Mouse (Mus musculus) forebrain, embryonic 13.5 days (tissue): Measurements from ENCODE around the gene Lyrm4. TPM values are rescaled to one million over a fixed set of nuclear protein-coding genes. Genes with fewer than 3 reads are reported as not detected.

Experiments
- ATAC-seq: fragments of 200-750 bp; cut with Nextera tagmentation; 2 replicates; pipeline ENCODE4 v1.8.0; 2017
- H3K27ac ChIP-seq: fragments of 300-500 bp; sonication (generic); 2 replicates; pipeline ENCODE4 v1.5.1; 2015; ENCODE audit warnings: inconsistent platforms, mild to moderate bottlenecking, moderate library complexity
- H3K27me3 ChIP-seq: fragments of 300-500 bp; sonication (generic); 2 replicates; pipeline ENCODE4 v1.6.1; 2015; ENCODE audit warnings: mild to moderate bottlenecking, inconsistent platforms
- H3K36me3 ChIP-seq: fragments of 300-500 bp; sonication (generic); 2 replicates; pipeline ENCODE4 v1.6.1; 2015; ENCODE audit warnings: mild to moderate bottlenecking, inconsistent platforms; ENCODE audit not compliant: poor library complexity, severe bottlenecking
- H3K4me1 ChIP-seq: fragments of 300-500 bp; sonication (generic); 2 replicates; pipeline ENCODE4 v1.6.1; 2015; ENCODE audit warnings: inconsistent platforms
- H3K4me2 ChIP-seq: fragments of 300-500 bp; sonication (generic); 2 replicates; pipeline ENCODE4 v1.6.1; 2015; ENCODE audit warnings: inconsistent platforms, mild to moderate bottlenecking, moderate library complexity
- H3K4me3 ChIP-seq: fragments of 300-500 bp; sonication (generic); 2 replicates; pipeline ENCODE4 v1.5.1; 2015; ENCODE audit warnings: mild to moderate bottlenecking, inconsistent platforms
- H3K9ac ChIP-seq: fragments of 300-500 bp; sonication (generic); 2 replicates; pipeline ENCODE4 v1.6.1; 2015; ENCODE audit warnings: mild to moderate bottlenecking, inconsistent platforms
- H3K9me3 ChIP-seq: fragments of 300-500 bp; sonication (generic); replicated peaks from 2 replicates; pipeline ENCODE4 v1.6.1; 2016; ENCODE audit warnings: inconsistent platforms
- WGBS: fragments of 180-500 bp; shearing (Covaris S2); methylation state at CpG from one replicate; pipeline ENCODE4 v1.1.7; 2015; 5-methylcytosine and 5-hydroxymethylcytosine counted together
- polyA plus RNA-seq: library from polyadenylated mRNA; unstranded; fragments of >200 nt; fragmentation: Nextera tagmentation; extraction: Ambion mirVana; gene quantifications from 2 replicates; pipeline ENCODE4 v1.2.1, GENCODE M21; 2015

Gene Lyrm4
- polyA plus RNA-seq = 31.3 and 32.0 TPM in 2 replicates

DNA sequence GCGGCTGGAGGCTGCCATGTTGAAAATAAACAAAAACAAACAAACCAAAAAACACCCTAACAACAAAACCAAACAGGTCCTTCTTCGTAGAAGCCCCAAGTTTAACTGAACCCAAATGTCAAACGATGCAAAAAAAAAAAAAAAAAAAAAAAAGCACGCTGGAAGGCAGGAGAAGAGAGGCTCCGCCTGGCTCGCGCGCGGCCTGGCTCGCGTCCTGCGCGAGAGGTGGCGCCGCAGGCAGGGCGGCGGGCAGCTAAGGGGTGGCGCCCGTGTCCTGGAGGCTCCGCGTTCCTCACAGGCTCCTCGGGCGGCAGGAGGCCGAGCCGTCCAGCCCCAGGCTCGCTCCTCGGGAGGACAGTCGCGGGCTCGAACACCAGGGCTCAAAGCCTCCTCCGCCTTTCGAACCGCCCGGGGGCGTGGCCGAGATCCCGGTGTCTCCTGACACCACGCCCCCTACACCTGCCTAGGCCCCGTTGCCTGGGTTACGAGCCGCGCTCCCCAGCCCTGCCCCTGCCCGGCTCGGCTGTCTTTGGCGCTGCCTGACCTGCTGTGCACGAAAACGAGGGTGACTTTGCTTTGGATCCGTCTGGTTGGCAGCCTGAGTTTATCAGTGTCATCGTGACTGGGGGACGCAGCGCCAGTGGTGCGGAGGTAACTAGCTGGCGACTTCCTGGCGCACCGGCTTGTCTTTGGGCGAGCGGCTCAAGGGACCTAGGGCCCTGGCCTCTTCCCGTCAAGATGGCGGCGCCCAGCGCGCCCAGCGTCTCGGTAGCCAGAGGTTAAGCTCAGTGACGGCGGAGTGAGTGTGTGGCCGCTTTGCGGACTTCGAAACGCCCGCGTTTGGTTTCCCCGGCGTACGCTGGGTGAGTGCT, at the start of gene Lyrm4, which contains the start of gene Fars2:
Gene Lyrm4, minus strand, starts transcription at position 384 of the 872 bp plus-strand sequence.
Gene Fars2, plus strand, starts transcription at position 270 of the 872 bp plus-strand sequence.
- Histone ChIP-seq H3K27ac (peak within 1 kb of the TSS; percentile 97), H3K27me3 (no peaks in the 10 kb centered on the region)
- peak; percentile 99 for ATAC-seq

DNA sequence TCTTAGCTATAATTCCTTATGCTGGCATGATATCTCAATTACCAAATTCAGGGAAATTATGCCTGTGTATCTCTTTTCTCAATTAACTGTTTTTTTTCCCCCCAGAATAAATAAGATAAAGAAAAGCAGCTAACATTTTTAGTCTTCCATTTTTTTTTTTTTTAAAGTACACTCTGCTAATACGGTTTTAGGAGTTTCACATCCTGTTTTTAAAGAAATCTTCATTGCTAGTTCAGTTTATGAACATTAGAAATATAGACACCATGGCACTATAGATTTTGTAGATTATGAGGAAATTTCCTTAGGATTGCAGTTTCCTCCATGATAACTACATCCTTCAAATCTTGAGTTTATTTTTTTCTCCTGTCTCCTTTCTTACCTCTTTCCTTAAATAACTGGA, 46.6 kb upstream of the Lyrm4 start:
- WGBS = 89% methylated on average over 1 of the region's 1 CpGs
- no peak overlapping the region for H3K4me3 ChIP-seq

More for the DNA sequence above, at the start of gene Lyrm4, which contains the start of gene Fars2:
- Histone ChIP-seq H3K4me3 (peak within 1 kb of the TSS; percentile 73), H3K4me1 (peaks cover 19% of the 10 kb centered on the region), H3K36me3 (no peaks in the 10 kb centered on the region), H3K4me2 (peak within 1 kb of the TSS; percentile 91), H3K9ac (peak within 1 kb of the TSS; percentile 78), H3K9me3 (no peaks in the 10 kb centered on the region)
- WGBS = under 1% methylated on average over 74 of the region's 75 CpGs

DNA sequence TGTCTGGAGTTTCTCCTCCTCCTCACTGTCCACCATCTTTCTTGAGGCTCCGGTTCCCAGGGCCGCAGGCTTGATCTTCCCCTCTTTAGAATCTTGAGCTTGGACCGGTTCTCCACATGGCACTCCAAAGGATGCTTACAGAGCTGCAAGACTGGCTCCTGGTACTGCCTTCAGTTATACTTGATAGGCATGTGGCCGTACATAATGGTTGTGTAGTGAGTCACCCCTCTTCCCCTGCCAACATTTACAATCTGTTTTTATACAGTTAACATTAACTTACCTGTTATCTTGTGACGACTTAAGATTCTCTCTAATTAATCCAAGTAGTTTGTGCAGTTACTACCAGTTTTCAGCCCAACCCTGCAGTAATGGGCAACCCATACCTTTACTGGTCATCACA, 46.1 kb upstream of the Lyrm4 start:
- Histone ChIP-seq H3K9me3 (no peaks in the 10 kb centered on the region), H3K36me3 (no peaks in the 10 kb centered on the region), H3K27me3 (no peaks in the 10 kb centered on the region), H3K4me3 (no peak overlapping the region), H3K27ac (no peak overlapping the region), H3K9ac (no peak overlapping the region), H3K4me2 (no peak overlapping the region), H3K4me1 (no peaks in the 10 kb centered on the region)
- WGBS = 89% methylated on average over 5 of the region's 5 CpGs
- no peak for ATAC-seq

More for the DNA sequence above, 46.6 kb upstream of the Lyrm4 start:
- ATAC-seq = no peak
- Histone ChIP-seq H3K4me1 (no peaks in the 10 kb centered on the region), H3K4me2 (no peak overlapping the region), H3K27ac (no peak overlapping the region), H3K9ac (no peak overlapping the region), H3K27me3 (no peaks in the 10 kb centered on the region), H3K36me3 (no peaks in the 10 kb centered on the region), H3K9me3 (no peaks in the 10 kb centered on the region)

DNA sequence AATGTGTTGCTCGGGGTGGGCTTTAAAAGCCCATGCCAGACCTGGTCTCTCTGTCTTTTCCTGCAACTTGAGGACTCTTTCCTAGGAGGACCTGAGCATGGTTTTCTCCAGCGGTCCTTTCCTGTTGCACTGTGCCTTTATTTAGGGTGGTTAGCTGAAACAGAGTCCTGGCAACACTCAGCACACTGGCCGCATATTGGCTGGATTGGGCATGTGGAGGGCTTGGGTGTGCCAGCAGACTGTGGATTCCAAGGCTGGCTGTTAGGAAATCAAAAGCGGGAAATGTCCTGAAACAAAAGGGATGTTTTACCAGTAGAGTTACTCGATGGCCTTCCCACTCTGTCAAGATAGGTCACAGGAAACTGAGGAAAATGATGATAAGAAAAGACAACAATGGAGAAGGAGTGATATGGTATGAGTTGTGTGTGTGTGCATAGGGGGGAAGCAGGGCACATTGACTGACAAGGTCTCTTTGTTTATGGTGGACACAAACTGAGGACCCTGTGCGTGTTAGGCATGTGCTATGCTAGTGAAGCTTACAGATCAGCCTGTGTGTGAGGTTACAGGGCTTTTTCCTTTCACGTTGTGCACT, 39.1 kb upstream of the Lyrm4 start:
- Histone ChIP-seq H3K4me3 (no peak overlapping the region), H3K27ac (no peak overlapping the region), H3K9ac (no peak overlapping the region), H3K4me2 (no peak overlapping the region), H3K9me3 (no peaks in the 10 kb centered on the region), H3K36me3 (no peaks in the 10 kb centered on the region), H3K4me1 (no peaks in the 10 kb centered on the region), H3K27me3 (no peaks in the 10 kb centered on the region)
- ATAC-seq = no peak
- WGBS = 92% methylated on average over 7 of the region's 7 CpGs

DNA sequence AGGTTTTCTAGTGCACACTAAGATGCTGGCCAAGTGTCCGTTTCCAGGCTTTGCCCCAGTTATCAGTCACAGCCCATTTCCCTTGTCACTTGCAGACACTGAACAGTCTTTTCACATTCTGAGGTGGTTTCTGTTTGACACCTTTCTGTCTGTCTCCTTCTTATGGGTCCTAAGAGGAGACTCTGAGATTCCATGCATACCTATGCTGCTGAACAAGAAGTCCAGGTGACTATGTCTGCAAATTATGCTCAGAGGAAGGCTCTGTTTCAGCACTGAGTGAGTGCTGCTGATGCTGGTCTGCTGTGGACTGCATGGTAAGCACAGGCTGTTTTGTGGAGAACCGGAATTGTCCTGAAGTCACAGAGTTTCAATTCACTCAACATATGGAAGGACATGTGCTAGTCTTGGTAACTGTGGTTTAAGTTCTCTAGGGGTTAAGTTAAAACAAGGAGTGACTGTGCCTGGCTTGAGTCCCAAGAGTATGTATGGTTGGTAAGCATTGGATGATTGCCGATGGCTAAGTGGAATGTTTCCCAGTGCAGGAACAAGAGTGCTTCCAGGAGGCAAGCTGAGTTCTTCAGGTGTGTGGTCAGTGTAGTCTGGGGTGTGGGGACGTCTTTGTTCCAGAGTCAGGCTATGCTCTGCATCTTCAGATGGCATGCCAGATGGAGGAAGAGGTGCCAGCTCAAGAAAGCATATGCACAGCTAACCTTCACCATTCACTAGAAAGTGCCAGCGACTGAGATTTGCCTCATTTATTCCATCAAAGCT, 35.6 kb upstream of the Lyrm4 start:
- Histone ChIP-seq H3K27ac (no peak overlapping the region), H3K4me1 (peaks cover 6% of the 10 kb centered on the region; the same call in 1 of the 2 replicates), H3K4me3 (no peak overlapping the region), H3K4me2 (no peak overlapping the region), H3K9me3 (no peaks in the 10 kb centered on the region), H3K27me3 (no peaks in the 10 kb centered on the region), H3K36me3 (no peaks in the 10 kb centered on the region), H3K9ac (no peak overlapping the region)
- 0 out of 2 replicates have a peak, but pooled peaks have one; percentile 24 for ATAC-seq
- WGBS = 87% methylated on average over 5 of the region's 5 CpGs

GRCm38 (mm10) chr13:36150272-36150671, 32.9 kb upstream of the Lyrm4 start:
- Histone ChIP-seq H3K27me3 (no peaks in the 10 kb centered on the region), H3K9me3 (no peaks in the 10 kb centered on the region), H3K4me2 (no peak overlapping the region), H3K4me3 (no peak overlapping the region), H3K27ac (no peak overlapping the region), H3K4me1 (peaks cover 12% of the 10 kb centered on the region), H3K9ac (no peak overlapping the region), H3K36me3 (no peaks in the 10 kb centered on the region)
- no peak for ATAC-seq
- 53% methylated on average over 5 of the region's 5 CpGs for WGBS

DNA sequence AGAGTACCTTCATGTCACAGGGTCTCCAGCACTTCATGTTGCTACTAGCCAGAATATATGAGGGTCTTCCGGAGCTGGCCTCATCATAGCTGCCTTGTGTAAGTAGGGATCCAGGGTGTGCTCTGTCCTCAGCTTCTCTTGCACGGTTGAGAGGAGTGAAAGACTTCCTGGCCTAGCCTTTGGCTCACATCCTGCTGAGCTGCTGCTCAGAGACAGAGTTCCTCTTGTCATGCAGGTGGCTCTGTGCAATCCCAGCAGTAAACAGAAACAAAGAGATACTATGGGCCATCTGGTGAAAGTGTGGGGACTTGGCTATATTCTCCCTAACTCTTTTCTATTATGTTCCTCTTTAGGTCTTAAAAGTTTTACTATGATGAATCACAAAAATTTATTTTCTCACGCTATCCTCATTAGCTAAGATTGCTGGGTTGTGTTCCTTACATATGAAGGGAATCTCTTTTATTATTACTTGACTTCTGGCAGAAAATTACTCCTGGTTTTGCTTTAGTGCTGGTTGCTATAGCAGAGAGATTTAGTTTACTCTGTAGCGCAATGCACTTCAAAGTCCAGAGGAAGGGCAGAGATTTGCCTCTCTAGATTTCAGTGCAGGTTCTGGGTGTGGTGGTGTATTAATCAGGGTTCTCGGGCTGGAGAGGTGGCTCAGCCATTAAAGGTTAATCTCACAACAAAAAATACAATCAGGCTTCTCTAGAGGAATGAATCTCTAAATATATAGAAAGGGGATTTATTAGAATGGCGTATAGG, 32.0 kb upstream of the Lyrm4 start:
- Histone ChIP-seq H3K36me3 (no peaks in the 10 kb centered on the region), H3K9ac (no peak overlapping the region), H3K27ac (no peak overlapping the region), H3K4me2 (no peak overlapping the region), H3K27me3 (no peaks in the 10 kb centered on the region), H3K4me3 (no peak overlapping the region), H3K9me3 (no peaks in the 10 kb centered on the region), H3K4me1 (peaks cover 12% of the 10 kb centered on the region)
- ATAC-seq = no peak
- 40% methylated on average over 6 of the region's 6 CpGs for WGBS

DNA sequence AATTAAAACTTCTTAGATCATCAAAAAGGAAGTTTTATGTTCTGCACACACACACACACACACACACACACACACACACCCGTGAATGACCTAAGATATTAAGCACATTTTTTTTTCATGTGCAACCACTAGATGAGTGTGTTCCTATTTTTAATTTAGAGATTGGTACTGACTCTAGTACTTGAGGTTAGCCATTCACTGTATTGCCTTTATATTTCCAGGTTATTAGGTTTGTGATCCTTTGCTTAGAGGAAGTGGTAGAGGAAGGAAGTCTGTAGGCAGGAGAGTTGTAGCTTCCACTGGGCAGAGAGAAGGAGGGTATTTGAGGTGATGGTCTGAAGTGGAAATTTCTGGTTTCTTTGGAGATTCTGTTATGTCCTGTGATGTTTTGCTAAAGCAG, 28.3 kb upstream of the Lyrm4 start:
- peaks cover 12% of the 10 kb centered on the region for H3K4me1 ChIP-seq

DNA sequence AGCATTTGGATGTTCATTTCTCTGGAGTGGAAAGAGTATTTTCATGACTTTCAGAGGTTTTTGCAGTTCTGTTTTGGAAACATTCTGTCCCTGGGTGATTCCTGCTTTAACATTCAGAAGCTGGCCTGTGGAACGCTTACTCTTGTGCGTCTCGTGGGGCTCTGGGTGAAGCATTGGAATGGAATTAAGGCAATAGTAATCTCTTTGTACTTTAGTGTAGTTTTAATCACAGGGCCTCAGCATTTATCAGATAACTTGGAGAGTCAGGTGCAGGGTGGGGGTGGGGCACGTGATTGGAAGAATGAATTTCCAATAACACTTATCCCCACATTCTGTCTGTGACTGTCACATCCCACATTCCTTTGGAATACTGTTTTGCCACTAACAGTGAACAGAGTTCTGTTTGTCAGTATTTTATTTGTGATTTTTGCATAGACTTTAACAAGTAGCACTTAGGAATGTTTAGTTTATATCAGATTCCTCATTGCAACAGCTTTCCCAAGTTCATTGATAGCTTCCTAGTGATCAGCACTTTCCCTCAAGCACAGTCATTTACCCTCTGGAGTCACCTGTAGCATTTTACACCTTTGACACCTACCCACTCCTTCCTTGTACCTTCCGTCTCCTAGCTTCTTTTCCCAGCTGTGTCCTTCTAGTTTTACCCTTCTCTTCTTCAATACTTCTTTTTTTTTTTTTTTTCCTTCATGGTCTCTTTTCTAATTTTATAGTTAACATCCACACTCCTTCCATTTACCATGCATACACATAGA, 23.1 kb upstream of the Lyrm4 start:
- no peaks in the 10 kb centered on the region for H3K4me1 ChIP-seq
- H3K9me3 ChIP-seq = no peaks in the 10 kb centered on the region
- ATAC-seq = no peak
- no peak overlapping the region for H3K9ac ChIP-seq
- WGBS = 82% methylated on average over 5 of the region's 5 CpGs
- H3K4me2 ChIP-seq = no peak overlapping the region
- no peaks in the 10 kb centered on the region for H3K36me3 ChIP-seq
- H3K27ac ChIP-seq = no peak overlapping the region
- H3K27me3 ChIP-seq = no peaks in the 10 kb centered on the region
- H3K4me3 ChIP-seq = no peak overlapping the region

More for the DNA sequence above, 28.3 kb upstream of the Lyrm4 start:
- Histone ChIP-seq H3K27ac (no peak overlapping the region), H3K36me3 (no peaks in the 10 kb centered on the region), H3K4me3 (no peak overlapping the region), H3K9me3 (no peaks in the 10 kb centered on the region), H3K4me2 (no peak overlapping the region), H3K27me3 (no peaks in the 10 kb centered on the region), H3K9ac (no peak overlapping the region)
- 79% methylated on average over 1 of the region's 1 CpGs for WGBS
- no peak for ATAC-seq

DNA sequence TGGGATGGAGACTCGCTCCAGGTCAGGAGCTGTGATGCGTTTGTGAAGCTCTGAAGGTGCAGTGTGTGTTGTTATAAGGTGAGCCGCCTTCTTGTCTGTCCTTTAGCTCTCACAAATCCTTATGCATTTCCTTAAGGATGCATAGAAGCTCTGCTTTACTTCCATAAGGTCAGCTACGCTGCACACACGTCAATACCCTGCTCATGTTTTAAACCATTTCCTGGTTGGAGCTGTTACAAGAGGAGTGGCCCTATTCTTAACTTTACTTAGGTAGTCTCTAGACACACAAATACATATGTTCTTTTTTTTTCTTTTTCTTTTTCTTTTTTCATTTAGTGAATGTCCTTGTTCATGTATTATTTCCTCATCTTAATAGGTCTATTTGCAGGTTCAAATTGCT, 22.4 kb upstream of the Lyrm4 start:
- H3K4me1 ChIP-seq = no peaks in the 10 kb centered on the region
- no peaks in the 10 kb centered on the region for H3K27me3 ChIP-seq
- H3K36me3 ChIP-seq = no peaks in the 10 kb centered on the region
- H3K9ac ChIP-seq = no peak overlapping the region
- H3K4me2 ChIP-seq = no peak overlapping the region
- no peak for ATAC-seq
- 90% methylated on average over 5 of the region's 5 CpGs for WGBS
- H3K27ac ChIP-seq = no peak overlapping the region
- no peaks in the 10 kb centered on the region for H3K9me3 ChIP-seq
- H3K4me3 ChIP-seq = no peak overlapping the region
